Mouse (Mus musculus): ENCODE data around the gene Gins2. TPM values are rescaled to one million over a fixed set of nuclear protein-coding genes. Genes with fewer than 3 reads are reported as not detected.

The Gins2 gene
- polyA plus RNA-seq, 1 experiment from 2014 or later: 28.6 TPM

GRCm38 (mm10) chr8:120537207-120537817, 51.8 kb downstream of the Gins2 start:
- ChIA-PET CTCF (no interaction called here), POLR2A (interaction anchor here (1.6 kb wide), 1 partner anchor 122 kb away, joined by 3 read pairs; no protein-coding TSS in a partner anchor)
- no peak for DNase-seq (ENCODE audit: low read depth, low spot score)
- TF ChIP-seq CTCF (IDR thresholded peaks at IDR 0.05): no peak
- no peaks in the 10 kb centered on the region for H3K27me3 ChIP-seq
- in situ Hi-C loops (cut with MboI; ENCODE audit: low pct_unique_long_range_greater_than_20kb): loop anchor here (5.0 kb wide), 1 partner anchor 35 kb away; no protein-coding TSS in a partner anchor
- ATAC-seq: peak; percentile 9

DNA sequence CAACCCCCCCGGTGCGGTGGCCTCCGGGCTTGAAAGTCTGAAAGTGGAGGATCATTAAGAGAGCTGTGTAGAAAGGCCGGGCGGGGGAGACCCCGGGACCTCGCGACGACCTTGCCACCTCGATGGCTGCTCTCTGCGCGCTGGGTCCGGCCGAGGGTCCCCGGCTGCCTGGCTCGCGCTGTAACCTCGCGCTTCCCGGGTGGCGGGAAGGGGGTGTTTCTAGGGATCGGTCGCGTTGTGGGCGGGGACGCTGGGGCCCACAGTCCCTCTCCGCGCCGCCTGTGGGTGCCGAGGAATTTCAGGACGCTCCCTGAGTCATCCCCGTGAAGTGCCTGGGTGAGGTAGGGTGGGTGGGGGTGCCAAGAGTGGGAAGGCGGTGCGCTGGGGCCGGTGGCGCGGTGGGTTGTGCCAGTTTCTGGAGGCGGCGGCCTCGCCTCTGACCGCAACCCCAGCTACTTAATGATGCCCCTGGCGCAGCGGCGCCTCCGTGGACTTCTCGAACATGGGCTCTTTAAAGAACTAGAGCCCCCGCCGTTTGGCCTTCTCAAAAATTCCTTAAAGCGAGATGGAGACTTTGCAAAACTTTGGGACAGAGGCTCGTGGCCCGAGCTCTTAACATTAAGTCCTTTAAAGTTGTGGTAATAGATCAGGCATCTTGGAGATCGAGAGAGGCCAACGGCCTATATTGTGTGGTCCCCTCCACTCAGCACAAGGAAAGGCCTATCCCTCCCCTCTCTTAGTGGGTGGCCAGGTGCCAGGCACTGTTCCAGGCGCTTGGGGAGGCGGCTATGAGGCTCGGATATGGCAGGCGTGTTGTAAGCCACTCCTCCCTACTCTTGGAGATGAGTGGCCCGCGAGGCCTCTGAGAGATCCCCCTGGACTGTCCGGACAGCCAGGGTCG, 52.5 kb downstream of the Gins2 start:
- no peak for TF ChIP-seq CTCF (IDR thresholded peaks at IDR 0.05)
- peak; percentile 18 for ATAC-seq
- H3K27me3 ChIP-seq: no peaks in the 10 kb centered on the region
- in situ Hi-C loops (cut with MboI; ENCODE audit: low pct_unique_long_range_greater_than_20kb): loop anchor here (5.0 kb wide), 1 partner anchor 36 kb away; no protein-coding TSS in a partner anchor
- ChIA-PET POLR2A (interaction anchor here (1.0 to 1.6 kb wide), 2 partner anchors 27 to 121 kb away, joined by 3 read pairs; no protein-coding TSS in a partner anchor), CTCF (interaction anchor here (1.8 kb wide), 1 partner anchor 46 kb away, joined by 6 read pairs; no protein-coding TSS in a partner anchor)
- DNase-seq (ENCODE audit: low read depth, low spot score): no peak

GRCm38 (mm10) chr8:120535452-120536305, 53.4 kb downstream of the Gins2 start:
- no peak for TF ChIP-seq CTCF (IDR thresholded peaks at IDR 0.05)
- ChIA-PET POLR2A (interaction anchor here (0.6 to 1.7 kb wide), 8 partner anchors 28 to 262 kb away, joined by 3 to 6 read pairs (median 4); no protein-coding TSS in a partner anchor), CTCF (interaction anchor here (0.7 to 1.8 kb wide), 20 partner anchors 9 to 247 kb away, joined by 3 to 14 read pairs (median 4); no protein-coding TSS in a partner anchor)
- no peaks in the 10 kb centered on the region for H3K27me3 ChIP-seq
- in situ Hi-C loops (cut with MboI; ENCODE audit: low pct_unique_long_range_greater_than_20kb): loop anchor here (5.0 kb wide), 1 partner anchor 37 kb away; no protein-coding TSS in a partner anchor
- ATAC-seq (peak; percentile 7), DNase-seq (ENCODE audit: low read depth, low spot score) (no peak)

- in situ Hi-C loops (cut with MboI; ENCODE audit: low pct_unique_long_range_greater_than_20kb): loop anchor here (5.0 kb wide), 1 partner anchor 38 kb away; no protein-coding TSS in a partner anchor
- H3K27me3 ChIP-seq: no peaks in the 10 kb centered on the region
- no peak for ATAC-seq
- TF ChIP-seq CTCF (IDR thresholded peaks at IDR 0.05): no peak
- POLR2A ChIA-PET: interaction anchor here (0.6 to 1.7 kb wide), 9 partner anchors 34 to 216 kb away, joined by 3 to 6 read pairs (median 4); no protein-coding TSS in a partner anchor
- CTCF ChIA-PET: interaction anchor here (0.7 to 1.8 kb wide), 22 partner anchors 8 to 246 kb away, joined by 3 to 14 read pairs (median 4); no protein-coding TSS in a partner anchor
- no peak for DNase-seq (ENCODE audit: low read depth, low spot score)
Observed at GRCm38 (mm10) chr8:120534504-120535368, 54.4 kb downstream of the Gins2 start.

DNA sequence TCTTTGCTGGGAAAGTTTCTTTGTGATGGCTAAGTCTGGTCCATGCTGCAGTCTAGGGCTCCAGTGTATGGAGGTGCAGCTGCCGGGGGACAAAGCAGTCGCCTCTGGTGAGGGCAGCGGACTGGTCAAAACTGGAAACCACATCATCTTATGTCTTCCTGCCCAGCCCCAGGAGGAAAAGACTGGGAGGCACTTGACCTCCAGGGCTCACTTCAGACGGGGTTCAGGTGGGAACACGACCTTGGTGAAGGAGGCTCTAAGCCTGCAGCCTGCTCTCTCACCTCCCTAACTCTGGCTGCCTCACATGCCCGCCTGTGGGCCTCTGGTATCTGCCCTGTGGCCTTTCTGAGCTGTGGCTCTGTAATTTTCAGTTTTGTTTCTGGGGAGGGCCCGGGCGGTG, 55.0 kb downstream of the Gins2 start:
- DNase-seq (ENCODE audit: low read depth, low spot score) (no peak), ATAC-seq (no peak)
- H3K27me3 ChIP-seq: no peaks in the 10 kb centered on the region
- CTCF ChIA-PET: interaction anchor here (0.7 to 1.7 kb wide), 14 partner anchors 8 to 245 kb away, joined by 3 to 14 read pairs (median 4); no protein-coding TSS in a partner anchor
- POLR2A ChIA-PET: interaction anchor here (0.7 to 1.7 kb wide), 5 partner anchors 34 to 215 kb away, joined by 3 to 6 read pairs (median 4); no protein-coding TSS in a partner anchor
- in situ Hi-C loops (cut with MboI; ENCODE audit: low pct_unique_long_range_greater_than_20kb): no loop called here
- TF ChIP-seq CTCF (IDR thresholded peaks at IDR 0.05): no peak

DNA sequence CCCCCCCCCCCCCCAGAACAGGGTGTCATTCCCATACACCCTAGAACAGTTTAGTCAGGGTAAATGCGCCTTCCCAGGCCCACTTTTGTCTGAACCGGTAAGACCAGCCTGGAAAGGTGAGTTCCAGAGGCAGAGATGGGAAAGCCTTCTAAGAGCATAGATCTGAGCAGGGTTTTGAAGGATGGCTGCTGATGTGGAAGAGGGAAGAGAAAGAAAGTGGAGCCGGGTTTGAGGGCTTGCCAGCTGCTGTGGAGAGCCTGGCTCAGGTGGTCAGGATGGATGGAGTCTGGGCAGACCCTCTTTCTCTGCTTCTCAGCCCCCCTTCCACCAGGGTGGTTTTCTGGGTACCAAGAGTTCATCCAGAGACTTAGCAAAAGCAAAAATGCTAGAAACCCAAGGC, 55.7 kb downstream of the Gins2 start:
- TF ChIP-seq CTCF (IDR thresholded peaks at IDR 0.05): no peak
- H3K27me3 ChIP-seq: no peaks in the 10 kb centered on the region
- POLR2A ChIA-PET: interaction anchor here (0.7 kb wide), 1 partner anchor 119 kb away, joined by 8 read pairs; no protein-coding TSS in a partner anchor
- in situ Hi-C loops (cut with MboI; ENCODE audit: low pct_unique_long_range_greater_than_20kb): no loop called here
- CTCF ChIA-PET: interaction anchor here (1.4 kb wide), 1 partner anchor 30 kb away, joined by 3 read pairs; no protein-coding TSS in a partner anchor
- DNase-seq (ENCODE audit: low read depth, low spot score): no peak
- ATAC-seq: no peak

- ChIA-PET POLR2A (no interaction called here), CTCF (interaction anchor here (1.0 to 1.4 kb wide), 3 partner anchors 19 to 164 kb away, joined by 3 read pairs; no protein-coding TSS in a partner anchor)
- in situ Hi-C loops (cut with MboI; ENCODE audit: low pct_unique_long_range_greater_than_20kb): no loop called here
- TF ChIP-seq CTCF (IDR thresholded peaks at IDR 0.05): no peak
- ATAC-seq (no peak), DNase-seq (ENCODE audit: low read depth, low spot score) (no peak)
- no peaks in the 10 kb centered on the region for H3K27me3 ChIP-seq
Observed at GRCm38 (mm10) chr8:120532517-120533215, 56.4 kb downstream of the Gins2 start.

- no peak for TF ChIP-seq CTCF (IDR thresholded peaks at IDR 0.05)
- in situ Hi-C loops (cut with MboI; ENCODE audit: low pct_unique_long_range_greater_than_20kb): no loop called here
- CTCF ChIA-PET: interaction anchor here (1.0 to 1.6 kb wide), 4 partner anchors 19 to 231 kb away, joined by 3 read pairs; no protein-coding TSS in a partner anchor
- ATAC-seq: no peak
- POLR2A ChIA-PET: no interaction called here
- no peak for DNase-seq (ENCODE audit: low read depth, low spot score)
- no peaks in the 10 kb centered on the region for H3K27me3 ChIP-seq
Observed at GRCm38 (mm10) chr8:120531775-120532516, 57.2 kb downstream of the Gins2 start.

Data from Patski (cell line).